ENCODE assay signal across 8 mouse cellular contexts in genomic region chr7:140048361-140049114, GRCm38 (mm10). TPM values are rescaled to one million over a fixed set of nuclear protein-coding genes. Genes with fewer than 3 reads are reported as not detected.
DNase-seq lines count a peak whose midpoint lies in the region; ATAC-seq and TF ChIP-seq lines count a peak whose summit lies in the region.

TSS of gene Msx3 (minus strand) at chr7:140049089.

- no peaks in the 10 kb centered on the region for H3K9me3 ChIP-seq in lung, embryonic 14.5 days (ENCODE audit: low read depth, low read length)
- no peaks in the 10 kb centered on the region for H3K9me3 ChIP-seq in embryonic facial prominence, embryonic 12.5 days
- H3K9me3 ChIP-seq in limb, embryonic 12.5 days, result no peaks in the 10 kb centered on the region

- H3K4me3 ChIP-seq in lung, embryonic 14.5 days (ENCODE audit: low read depth, low read length), result peak within 1 kb of the TSS; percentile 40
- peak within 1 kb of the TSS; percentile 34 for H3K4me3 ChIP-seq in embryonic facial prominence, embryonic 12.5 days
- H3K4me3 ChIP-seq in limb, embryonic 12.5 days (replicated peaks), result peak within 1 kb of the TSS; percentile 34
- no peak within 1 kb of the TSS for H3K4me3 ChIP-seq in cerebellum, adult 2 months (replicated peaks; ENCODE audit: insufficient read depth, low read depth, low read length)

- peak; percentile 47; the same call in 1 of the 2 replicates for ATAC-seq in lung, embryonic 14.5 days (ENCODE audit: insufficient read depth)
- ATAC-seq in embryonic facial prominence, embryonic 12.5 days (ENCODE audit: insufficient number of reproducible peaks, insufficient read depth, low FRiP score, low TSS enrichment), result no peak
- peak; percentile 24 for ATAC-seq in limb, embryonic 12.5 days (ENCODE audit: insufficient number of reproducible peaks, insufficient read depth, low FRiP score, low TSS enrichment, low read depth)

- H3K9ac ChIP-seq in lung, embryonic 14.5 days, result no peak within 1 kb of the TSS
- H3K9ac ChIP-seq in embryonic facial prominence, embryonic 12.5 days, result 0 out of 2 replicates have a peak within 1 kb of the TSS, but pooled peaks have one; percentile 16
- peak within 1 kb of the TSS; percentile 40 for H3K9ac ChIP-seq in limb, embryonic 12.5 days (replicated peaks)

- TF ChIP-seq POLR2A in cerebellum, adult 2 months (IDR thresholded peaks at IDR 0.05; ENCODE audit: borderline replicate concordance, insufficient read depth, low read length), result no peak

- no peaks in the 10 kb centered on the region for H3K36me3 ChIP-seq in lung, embryonic 14.5 days (ENCODE audit: insufficient read depth)
- no peaks in the 10 kb centered on the region for H3K36me3 ChIP-seq in embryonic facial prominence, embryonic 12.5 days
- H3K36me3 ChIP-seq in limb, embryonic 12.5 days, result no peaks in the 10 kb centered on the region

- WGBS in lung, embryonic 14.5 days, result under 1% methylated on average over 56 of the region's 56 CpGs
- WGBS in embryonic facial prominence, embryonic 12.5 days, result under 1% methylated on average over 56 of the region's 56 CpGs
- 1% methylated on average over 56 of the region's 56 CpGs for WGBS in limb, embryonic 12.5 days
- WGBS in cerebellum, adult 2 months, result 1% methylated on average over 56 of the region's 56 CpGs

- no peak within 1 kb of the TSS for H3K27ac ChIP-seq in lung, embryonic 14.5 days (ENCODE audit: low read depth)
- H3K27ac ChIP-seq in embryonic facial prominence, embryonic 12.5 days, result no peak within 1 kb of the TSS
- H3K27ac ChIP-seq in limb, embryonic 12.5 days, result no peak within 1 kb of the TSS
- no peak within 1 kb of the TSS for H3K27ac ChIP-seq in cerebellum, adult 2 months (ENCODE audit: insufficient read depth, low read length)

- DNase-seq in lung, embryonic 14.5 days, result peak; percentile 24
- no peak for DNase-seq in lung, postnatal 10 days
- peak; percentile 21 for DNase-seq in retina, postnatal 1 day
- no peak for DNase-seq in cerebellum, adult 2 months
- DNase-seq in left cerebral cortex, adult 11 months (ENCODE audit: low spot score), result no peak
- DNase-seq in urinary bladder, adult 2 months (ENCODE audit: low spot score), result no peak

- H3K4me2 ChIP-seq in lung, embryonic 14.5 days, result peak within 1 kb of the TSS; percentile 65
- peak within 1 kb of the TSS; percentile 53 for H3K4me2 ChIP-seq in embryonic facial prominence, embryonic 12.5 days (replicated peaks)
- H3K4me2 ChIP-seq in limb, embryonic 12.5 days, result peak within 1 kb of the TSS; percentile 59

- peaks cover 92% of the 10 kb centered on the region for H3K27me3 ChIP-seq in lung, embryonic 14.5 days (ENCODE audit: insufficient read depth, low read length)
- H3K27me3 ChIP-seq in embryonic facial prominence, embryonic 12.5 days, result peaks cover 83% of the 10 kb centered on the region
- H3K27me3 ChIP-seq in limb, embryonic 12.5 days, result peaks cover 92% of the 10 kb centered on the region
- H3K27me3 ChIP-seq in cerebellum, adult 2 months (ENCODE audit: control insufficient read depth, insufficient read depth, low read length), result peaks cover 2% of the 10 kb centered on the region; the same call in 1 of the 2 replicates

- no peak for TF ChIP-seq CTCF in lung, embryonic 14.5 days (IDR thresholded peaks at IDR 0.05; ENCODE audit: low read depth)
- no peak for TF ChIP-seq CTCF in cerebellum, adult 2 months (IDR thresholded peaks at IDR 0.05; ENCODE audit: borderline replicate concordance, insufficient read depth, low read depth, low read length)

- 0 out of 2 replicates have a peak, but pooled peaks cover 5% of the 10 kb centered on the region for H3K4me1 ChIP-seq in lung, embryonic 14.5 days (ENCODE audit: insufficient read depth)
- H3K4me1 ChIP-seq in embryonic facial prominence, embryonic 12.5 days, result peaks cover 17% of the 10 kb centered on the region
- peaks cover 14% of the 10 kb centered on the region; the same call in 1 of the 2 replicates for H3K4me1 ChIP-seq in limb, embryonic 12.5 days (replicated peaks)
- peaks cover 5% of the 10 kb centered on the region; the same call in 1 of the 2 replicates for H3K4me1 ChIP-seq in cerebellum, adult 2 months (ENCODE audit: control insufficient read depth, insufficient read depth, low read length)

RNA-seq across cellular contexts. Expression of gene Msx3, which starts in this region (rescaled TPM):
- polyA plus RNA-seq in lung, embryonic 14.5 days (2014; fragmentation: Nextera tagmentation; extraction: Ambion mirVana), result not detected in 2 replicates
- polyA plus RNA-seq in embryonic facial prominence, embryonic 12.5 days (2016; fragmentation: Nextera tagmentation; extraction: Ambion mirVana), result 0.47 and 0.59 TPM in 2 replicates
- polyA plus RNA-seq in limb, embryonic 12.5 days (2016; fragmentation: Nextera tagmentation; extraction: Ambion mirVana), result 0.10 TPM in 1 of 2 replicates, not detected in the other
- polyA plus RNA-seq in cerebellum, adult 2 months (2012; rRNA removed), result not detected in 2 replicates
- polyA plus RNA-seq in urinary bladder, adult 2 months (2012; rRNA removed), result 0.03 TPM in 2 replicates

Comparison
In these comparisons a context has a peak if more than half of its experiments do, and no peak if none do; other contexts are left out.
1. Peak in DNase-seq, ATAC-seq, H3K4me3 ChIP-seq and H3K4me2 ChIP-seq in lung, embryonic 14.5 days; RNA of the gene not detected or under 1 TPM.
2. Peak in ATAC-seq, H3K4me3 ChIP-seq, H3K9ac ChIP-seq and H3K4me2 ChIP-seq in limb, embryonic 12.5 days; RNA of the gene not detected or under 1 TPM.